9 mouse cellular contexts compared by ENCODE assay signal in genomic region chr6:86086851-86087571, GRCm38 (mm10). TPM values are rescaled to one million over a fixed set of nuclear protein-coding genes. Genes with fewer than 3 reads are reported as not detected.
A peak's percentile ranks its signal among the peaks of the same experiment; 100 is the strongest.
DNase-seq lines count a peak whose midpoint lies in the region; ATAC-seq and TF ChIP-seq lines count a peak whose summit lies in the region.
"Had no signal": no experiment of that assay in that cellular context is flagged by ENCODE, and none has a peak within 500 bp of the region (broad histone marks: within the 10 kb centered on the region; RNA-seq: fewer than 3 reads in every experiment).

No protein-coding gene starts in this region.

- no peaks in the 10 kb centered on the region for H3K9me3 ChIP-seq in forebrain, postnatal 0 days (ENCODE audit: low read length)
- H3K9me3 ChIP-seq in hindbrain, postnatal 0 days (ENCODE audit: low read length), result no peaks in the 10 kb centered on the region
- H3K9me3 ChIP-seq in midbrain, postnatal 0 days (ENCODE audit: low read length), result no peaks in the 10 kb centered on the region
- H3K9me3 ChIP-seq: midbrain, embryonic 12.5 days had no signal

- peaks cover 41% of the 10 kb centered on the region for H3K36me3 ChIP-seq in forebrain, postnatal 0 days (ENCODE audit: insufficient read depth)
- H3K36me3 ChIP-seq in hindbrain, postnatal 0 days (ENCODE audit: insufficient read depth, low read length), result no peaks in the 10 kb centered on the region
- H3K36me3 ChIP-seq in midbrain, postnatal 0 days (ENCODE audit: insufficient read depth, low read length), result peaks cover 14% of the 10 kb centered on the region

- ATAC-seq in forebrain, postnatal 0 days, result peak; percentile 77
- peak; percentile 52; the same call in 1 of the 2 replicates for ATAC-seq in hindbrain, postnatal 0 days
- no peak for ATAC-seq in midbrain, postnatal 0 days (ENCODE audit: low FRiP score)

- no peak overlapping the region for H3K9ac ChIP-seq in forebrain, postnatal 0 days
- H3K9ac ChIP-seq in hindbrain, postnatal 0 days (replicated peaks; ENCODE audit: low read length), result 0 out of 2 replicates have a peak overlapping the region, but pooled peaks have one; percentile 17
- H3K9ac ChIP-seq in midbrain, postnatal 0 days (replicated peaks; ENCODE audit: low read length, poor library complexity, severe bottlenecking), result no peak overlapping the region
- H3K9ac ChIP-seq: midbrain, embryonic 12.5 days had no signal

- intact Hi-C loops in left cerebral cortex, postnatal 4 days (cut with DNase I), result no loop called here

- peaks cover 11% of the 10 kb centered on the region; the same call in 1 of the 2 replicates for H3K4me1 ChIP-seq in forebrain, postnatal 0 days (ENCODE audit: insufficient read depth)
- no peaks in the 10 kb centered on the region for H3K4me1 ChIP-seq in hindbrain, postnatal 0 days (ENCODE audit: insufficient read depth, low read length)
- H3K4me1 ChIP-seq in midbrain, postnatal 0 days (ENCODE audit: insufficient read depth, low read length), result no peaks in the 10 kb centered on the region
- H3K4me1 ChIP-seq: midbrain, embryonic 12.5 days had no signal

- DNase-seq in left cerebral cortex, adult 11 months (ENCODE audit: low spot score), result peak; percentile 91
- no peak for DNase-seq in left cerebral cortex, postnatal 4 days
- peak; percentile 65 for DNase-seq in forebrain, postnatal 0 days
- peak; percentile 27 for DNase-seq in hindbrain, postnatal 0 days (ENCODE audit: low spot score)
- DNase-seq in midbrain, postnatal 0 days (ENCODE audit: low spot score), result no peak
- no peak for DNase-seq in spleen, postnatal 14 days (ENCODE audit: low spot score in 2 of 2)
- DNase-seq in cerebellum, adult 11 months, result no peak
- no peak for DNase-seq in B cell, adult 2 months

- TF ChIP-seq CTCF in forebrain, postnatal 0 days (IDR thresholded peaks at IDR 0.05; ENCODE audit: low read depth), result no peak
- no peak for TF ChIP-seq CTCF in hindbrain, postnatal 0 days (IDR thresholded peaks at IDR 0.05; ENCODE audit: low read depth)
- no peak for TF ChIP-seq CTCF in midbrain, postnatal 0 days (IDR thresholded peaks at IDR 0.05)

- peak overlapping the region; percentile 73 for H3K27ac ChIP-seq in forebrain, postnatal 0 days (ENCODE audit: low read depth, low read length)
- peak overlapping the region; percentile 60; the same call in 1 of the 2 replicates for H3K27ac ChIP-seq in hindbrain, postnatal 0 days
- H3K27ac ChIP-seq in midbrain, postnatal 0 days (ENCODE audit: low read depth, low read length), result 0 out of 2 replicates have a peak overlapping the region, but pooled peaks have one; percentile 26
- H3K27ac ChIP-seq: midbrain, embryonic 12.5 days had no signal

- no peak overlapping the region for H3K4me2 ChIP-seq in forebrain, postnatal 0 days (ENCODE audit: low read depth)
- H3K4me2 ChIP-seq in hindbrain, postnatal 0 days (ENCODE audit: low read depth, low read length), result no peak overlapping the region
- no peak overlapping the region for H3K4me2 ChIP-seq in midbrain, postnatal 0 days (ENCODE audit: low read depth, low read length, poor library complexity, severe bottlenecking)
- H3K4me2 ChIP-seq: midbrain, embryonic 12.5 days had no signal

- 58% methylated on average over 9 of the region's 9 CpGs for WGBS in forebrain, postnatal 0 days
- WGBS in hindbrain, postnatal 0 days, result 53% methylated on average over 9 of the region's 9 CpGs
- WGBS in midbrain, postnatal 0 days, result 66% methylated on average over 9 of the region's 9 CpGs

- no peak overlapping the region for H3K4me3 ChIP-seq in forebrain, postnatal 0 days (ENCODE audit: low read depth, low read length)
- H3K4me3 ChIP-seq in hindbrain, postnatal 0 days (ENCODE audit: low read length), result no peak overlapping the region
- no peak overlapping the region for H3K4me3 ChIP-seq in midbrain, postnatal 0 days (ENCODE audit: low read depth, low read length)
- H3K4me3 ChIP-seq: midbrain, embryonic 12.5 days had no signal

- no peaks in the 10 kb centered on the region for H3K27me3 ChIP-seq in forebrain, postnatal 0 days (ENCODE audit: insufficient read depth, low read length)
- H3K27me3 ChIP-seq in hindbrain, postnatal 0 days (ENCODE audit: insufficient read depth, low read length), result no peaks in the 10 kb centered on the region
- no peaks in the 10 kb centered on the region for H3K27me3 ChIP-seq in midbrain, postnatal 0 days (ENCODE audit: insufficient read depth, low read length)
- H3K27me3 ChIP-seq: midbrain, embryonic 12.5 days had no signal

RNA-seq across cellular contexts. Expression of gene Add2, which starts 58.5 kb away (rescaled TPM):
- 100 to 1,000 TPM; 256 to 274 TPM for total RNA-seq in left cerebral cortex, postnatal 4 days (2021)
- total RNA-seq in forebrain, postnatal 0 days (2014; rRNA removed), result 267 and 333 TPM in 2 replicates
- 175 and 186 TPM in 2 replicates for polyA plus RNA-seq in forebrain, postnatal 0 days (2015; fragmentation: Nextera tagmentation; extraction: Ambion mirVana)
- 132 and 149 TPM in 2 replicates for total RNA-seq in hindbrain, postnatal 0 days (2014; rRNA removed)
- polyA plus RNA-seq in hindbrain, postnatal 0 days (2015; fragmentation: Nextera tagmentation; extraction: Ambion mirVana), result 84.6 and 90.0 TPM in 2 replicates
- 159 and 196 TPM in 2 replicates for total RNA-seq in midbrain, postnatal 0 days (2014; rRNA removed)
- 118 and 124 TPM in 2 replicates for polyA plus RNA-seq in midbrain, postnatal 0 days (2015; fragmentation: Nextera tagmentation; extraction: Ambion mirVana)

Comparison
In these comparisons a context has a peak if more than half of its experiments do, and no peak if none do; other contexts are left out.
1. DNase-seq: peak in left cerebral cortex, adult 11 months (single experiment), forebrain, postnatal 0 days (single experiment) and hindbrain, postnatal 0 days (single experiment); none in left cerebral cortex, postnatal 4 days (single experiment), midbrain, postnatal 0 days (single experiment), spleen, postnatal 14 days (0 of 2), cerebellum, adult 11 months (single experiment) and B cell, adult 2 months (0 of 2).
2. Peak in every context shown above with its lines, with median percentiles within 50 percentile points of each other: H3K27ac ChIP-seq.